Mouse (Mus musculus) testis, adult 2 months (tissue): ENCODE results near the gene Pim3.

ENCODE experiments used
- CTCF ChIP-seq: fragments of 200-500 bp; IDR thresholded peaks from 2 replicates; pipeline ENCODE4 v1.5.1; 2012; ENCODE audit warnings: low read depth, mild to moderate bottlenecking, inconsistent platforms, low read length, moderate library complexity; ENCODE audit not compliant: control insufficient read depth, insufficient read depth, insufficient replicate concordance
- POLR2A ChIP-seq: fragments of 200-500 bp; IDR thresholded peaks from 2 replicates; pipeline ENCODE4 v1.6.1; 2012; ENCODE audit warnings: low read depth, mild to moderate bottlenecking, inconsistent platforms, low read length, moderate library complexity; ENCODE audit not compliant: control insufficient read depth

DNA sequence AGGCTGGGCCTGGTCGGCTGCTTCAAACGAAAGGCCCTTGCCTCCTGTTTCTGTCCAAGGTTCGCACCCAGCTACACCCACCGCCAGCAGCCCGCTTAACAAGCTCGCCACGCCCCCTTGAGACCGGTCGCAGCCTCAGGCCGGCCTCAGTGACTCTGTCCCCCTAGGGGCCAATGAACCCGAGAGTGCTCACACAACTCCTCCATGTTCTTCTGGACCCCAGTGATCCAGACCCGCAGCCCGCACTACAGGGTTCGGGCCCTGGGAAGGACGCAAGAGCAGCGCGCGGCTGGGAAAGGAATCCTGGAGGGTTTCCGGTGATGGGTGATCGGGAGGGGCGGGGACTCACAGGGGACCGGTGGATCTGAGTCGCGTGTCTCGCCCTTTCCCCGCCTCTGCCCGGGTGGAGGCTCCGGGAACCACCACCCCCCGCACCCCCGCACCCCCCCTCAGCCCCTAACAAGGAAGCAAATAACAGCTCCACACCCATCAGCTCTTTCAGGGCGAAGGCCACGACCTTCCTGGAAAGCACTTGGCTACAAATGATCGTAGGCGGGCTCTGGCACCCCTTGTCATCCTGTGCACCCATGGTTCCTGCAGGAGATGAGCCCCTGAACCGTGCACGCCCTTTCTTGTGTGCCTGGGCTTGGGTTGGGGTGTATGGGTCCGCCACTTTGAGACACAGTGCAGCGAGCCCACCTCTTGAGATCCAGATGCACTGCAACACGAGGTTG, 24.6 kb upstream of the Pim3 start:
- TF ChIP-seq CTCF (no peak), POLR2A (no peak)
